Mouse (Mus musculus) hindbrain, embryonic 14.5 days (tissue): ENCODE measurements at regions not wholly inside any gene's neighbourhood (a gene's known extent, or its start where the extent isn't known, plus 50 kb on each side); places are given as distances from the start of the nearest gene placed in this dataset.
"Not testable (repeated sequence)": the region's sequence is repeated elsewhere in the genome, so short reads cannot be mapped to it uniquely, and the experiment has no call there.

Experiments
- ATAC-seq: fragments of 200-750 bp; cut with Nextera tagmentation; 2 replicates; pipeline ENCODE4 v1.8.0; 2017; ENCODE audit warnings: moderate number of reproducible peaks, mild to moderate bottlenecking, moderate TSS enrichment, moderate library complexity; ENCODE audit not compliant: low FRiP score
- DNase-seq: peaks from one replicate; pipeline ENCODE4 v3.0.0-alpha.2; 2015; ENCODE audit warnings: low spot score
- H3K27ac ChIP-seq: fragments of 300-500 bp; sonication (generic); 2 replicates; pipeline ENCODE4 v1.5.1; 2014; ENCODE audit warnings: mild to moderate bottlenecking, moderate library complexity
- H3K27me3 ChIP-seq: fragments of 300-500 bp; sonication (generic); 2 replicates; pipeline ENCODE4 v1.6.1; 2014; ENCODE audit warnings: mild to moderate bottlenecking, low read length, mixed read lengths; ENCODE audit not compliant: control insufficient read depth, insufficient read depth
- H3K36me3 ChIP-seq: fragments of 300-500 bp; sonication (generic); replicated peaks from 2 replicates; pipeline ENCODE4 v1.6.1; 2014; ENCODE audit not compliant: control insufficient read depth, insufficient read depth
- H3K4me1 ChIP-seq: fragments of 300-500 bp; sonication (generic); replicated peaks from 2 replicates; pipeline ENCODE4 v1.6.1; 2014; ENCODE audit warnings: antibody characterized with exemption, low read length, mixed read lengths; ENCODE audit not compliant: control insufficient read depth, insufficient read depth
- H3K4me2 ChIP-seq: fragments of 300-500 bp; sonication (generic); replicated peaks from 2 replicates; pipeline ENCODE4 v1.6.1; 2014; ENCODE audit warnings: mild to moderate bottlenecking, moderate library complexity
- H3K4me3 ChIP-seq: fragments of 300-500 bp; sonication (generic); replicated peaks from 2 replicates; pipeline ENCODE4 v1.5.1; 2014; ENCODE audit warnings: mild to moderate bottlenecking, low read length
- H3K9ac ChIP-seq: fragments of 300-500 bp; sonication (generic); 2 replicates; pipeline ENCODE4 v1.6.1; 2014
- H3K9me3 ChIP-seq: fragments of 300-500 bp; sonication (generic); 2 replicates; pipeline ENCODE4 v1.6.1; 2016; ENCODE audit warnings: low read length; ENCODE audit not compliant: control insufficient read depth
- WGBS: fragments of 180-500 bp; shearing (Covaris S2); extraction: QIAGEN DNeasy Blood & Tissue Kit; methylation state at CpG from one replicate; pipeline ENCODE4 v1.1.7; 2014; 5-methylcytosine and 5-hydroxymethylcytosine counted together

DNA sequence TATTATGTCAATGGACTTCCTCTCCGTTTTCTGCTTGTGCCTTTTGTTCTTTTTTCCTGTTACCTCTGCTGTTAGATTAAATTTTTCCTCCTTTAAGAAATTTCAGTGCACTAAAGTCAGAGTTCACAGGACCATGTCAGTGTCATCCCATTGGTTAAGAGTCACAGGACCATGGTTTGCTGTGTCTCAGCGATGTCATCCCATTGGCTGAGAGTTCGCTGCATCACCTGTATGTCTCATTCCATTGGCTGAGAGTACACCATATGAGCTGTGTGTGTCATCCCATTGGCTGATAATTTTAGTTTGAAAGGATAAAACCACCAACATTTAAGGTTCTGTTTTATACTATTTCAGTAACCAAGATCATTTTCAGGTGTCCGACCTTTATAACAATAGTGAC, 50.7 kb upstream of the Jade1 start:
- ATAC-seq (no peak), DNase-seq (no peak)
- Histone ChIP-seq H3K4me3 (no peak overlapping the region), H3K27me3 (no peaks in the 10 kb centered on the region), H3K9me3 (no peaks in the 10 kb centered on the region), H3K36me3 (no peaks in the 10 kb centered on the region), H3K9ac (no peak overlapping the region), H3K4me1 (no peaks in the 10 kb centered on the region), H3K27ac (no peak overlapping the region), H3K4me2 (no peak overlapping the region)
- 95% methylated on average over 4 of the region's 4 CpGs for WGBS

DNA sequence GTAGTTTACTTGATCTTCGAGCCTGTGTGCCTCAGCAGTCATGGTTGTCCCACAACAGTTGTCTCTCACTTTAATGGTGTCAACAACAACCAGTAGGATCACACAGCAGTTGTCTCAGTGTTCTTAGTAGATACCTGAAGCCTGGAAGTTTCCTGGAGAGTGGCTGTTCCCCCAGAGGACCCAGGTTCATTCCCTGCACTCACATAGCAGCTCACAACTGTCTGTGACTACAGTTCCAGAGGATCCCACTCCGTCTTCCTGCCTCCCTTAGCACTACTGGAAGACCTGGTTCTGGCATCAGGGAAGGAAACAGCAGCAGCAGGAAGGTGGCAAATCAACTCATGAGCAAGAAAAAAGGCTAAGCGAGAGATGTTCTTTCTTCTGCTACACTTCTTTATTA, 53.4 kb upstream of the Jade1 start:
- no peak for DNase-seq
- Histone ChIP-seq H3K4me3 (no peak overlapping the region), H3K4me2 (no peak overlapping the region), H3K27ac (no peak overlapping the region), H3K9me3 (no peaks in the 10 kb centered on the region), H3K27me3 (no peaks in the 10 kb centered on the region), H3K9ac (no peak overlapping the region), H3K36me3 (no peaks in the 10 kb centered on the region), H3K4me1 (no peaks in the 10 kb centered on the region)
- no peak for ATAC-seq
- WGBS: 92% methylated on average over 3 of the region's 3 CpGs

DNA sequence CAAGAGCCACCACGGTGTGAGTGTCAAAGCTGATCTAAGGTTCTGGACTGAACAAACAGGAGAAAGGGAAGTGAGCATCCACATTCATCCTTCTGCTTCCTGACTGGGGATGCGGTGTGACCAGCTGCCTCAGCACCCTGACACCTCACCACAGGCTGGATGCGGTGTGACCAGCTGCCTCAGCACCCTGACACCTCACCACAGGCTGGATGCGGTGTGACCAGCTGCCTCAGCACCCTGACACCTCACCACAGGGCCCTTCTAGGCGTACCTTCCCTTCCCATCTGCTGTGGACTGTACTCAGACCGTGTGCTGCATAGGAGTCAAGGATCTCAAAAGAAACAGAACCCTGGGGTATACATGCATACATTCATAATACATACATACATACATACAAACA, 53.9 kb upstream of the Jade1 start:
- ATAC-seq: not testable (repeated sequence)

DNA sequence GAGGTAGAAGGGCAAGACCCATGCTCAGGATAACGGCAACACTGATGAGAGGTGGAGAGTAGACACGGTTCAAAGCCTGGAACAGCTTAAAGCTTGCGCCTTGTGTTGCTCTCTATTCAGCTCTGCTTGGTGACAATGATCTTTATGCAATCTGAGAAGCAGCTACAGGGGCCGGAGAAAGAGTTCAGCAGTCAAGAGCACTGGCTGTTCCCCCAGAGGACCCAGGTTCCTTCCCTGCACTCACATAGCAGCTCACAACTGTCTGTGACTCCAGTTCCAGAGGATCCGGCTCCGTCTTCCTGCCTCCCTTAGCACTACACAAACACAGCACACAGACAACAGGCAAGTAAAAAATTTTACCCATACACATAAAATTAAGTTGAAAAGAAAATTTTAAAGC, 54.4 kb upstream of the Jade1 start:
- no peaks in the 10 kb centered on the region for H3K4me1 ChIP-seq
- DNase-seq (no peak), ATAC-seq (no peak)
- H3K36me3 ChIP-seq: no peaks in the 10 kb centered on the region
- 85% methylated on average over 6 of the region's 6 CpGs for WGBS
- no peaks in the 10 kb centered on the region for H3K9me3 ChIP-seq
- no peak overlapping the region for H3K9ac ChIP-seq
- no peak overlapping the region for H3K4me2 ChIP-seq
- H3K4me3 ChIP-seq: no peak overlapping the region
- H3K27ac ChIP-seq: no peak overlapping the region
- no peaks in the 10 kb centered on the region for H3K27me3 ChIP-seq

More for the DNA sequence above, 53.9 kb upstream of the Jade1 start:
- H3K36me3 ChIP-seq, H3K4me3 ChIP-seq, H3K27ac ChIP-seq, H3K4me2 ChIP-seq, DNase-seq, H3K4me1 ChIP-seq, H3K27me3 ChIP-seq, H3K9ac ChIP-seq, H3K9me3 ChIP-seq: not testable (repeated sequence)
- 82% methylated on average over 6 of the region's 6 CpGs for WGBS

DNA sequence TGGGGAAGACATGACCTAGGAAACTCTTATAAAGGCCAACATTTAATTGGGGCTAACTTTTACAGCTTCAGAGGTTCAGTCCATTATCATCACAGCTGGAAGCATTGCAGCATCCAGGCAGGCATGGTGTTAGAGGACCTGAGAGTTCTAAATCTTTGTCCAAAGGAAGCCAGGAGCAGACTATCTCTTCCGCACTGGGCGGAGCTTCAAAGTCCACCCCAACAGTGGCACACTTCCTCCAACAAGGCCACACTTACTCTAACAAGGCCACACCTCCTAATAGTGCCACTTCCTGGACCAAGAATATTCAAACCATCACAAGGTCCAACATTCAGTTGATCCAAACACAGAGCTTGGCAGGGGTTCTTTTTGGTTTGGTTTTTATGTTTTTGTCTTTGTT, 55.9 kb upstream of the Jade1 start:
- H3K27ac ChIP-seq: no peak overlapping the region
- H3K4me3 ChIP-seq: no peak overlapping the region
- no peaks in the 10 kb centered on the region for H3K36me3 ChIP-seq
- no peak overlapping the region for H3K9ac ChIP-seq
- no peak for DNase-seq
- H3K27me3 ChIP-seq: no peaks in the 10 kb centered on the region
- H3K9me3 ChIP-seq: no peaks in the 10 kb centered on the region
- H3K4me2 ChIP-seq: no peak overlapping the region
- H3K4me1 ChIP-seq: no peaks in the 10 kb centered on the region
- WGBS: 90% methylated on average over 2 of the region's 2 CpGs
- ATAC-seq: no peak

DNA sequence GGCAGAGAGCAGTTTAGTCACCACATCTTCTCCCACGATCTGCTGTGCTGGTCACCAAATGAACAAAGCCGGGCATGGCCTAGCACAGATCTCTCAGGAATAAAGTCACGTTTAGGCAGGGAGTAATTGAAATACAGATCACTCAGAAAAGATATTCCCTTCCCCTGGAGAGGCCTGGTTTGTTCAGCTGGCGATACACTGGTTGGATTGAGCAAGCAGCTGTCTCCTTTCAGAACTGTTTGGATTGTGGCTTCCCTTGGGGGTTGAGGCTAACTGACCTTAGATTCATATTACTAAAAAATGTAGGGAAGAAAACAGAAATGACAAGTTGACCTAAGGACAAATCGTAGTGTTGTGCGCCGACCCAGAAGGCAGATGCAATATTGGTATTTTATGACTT, 56.7 kb upstream of the Jade1 start:
- Histone ChIP-seq H3K36me3 (no peaks in the 10 kb centered on the region), H3K9me3 (no peaks in the 10 kb centered on the region), H3K4me2 (no peak overlapping the region), H3K27ac (no peak overlapping the region), H3K4me1 (no peaks in the 10 kb centered on the region), H3K9ac (no peak overlapping the region), H3K27me3 (no peaks in the 10 kb centered on the region), H3K4me3 (no peak overlapping the region)
- no peak for DNase-seq
- no peak for ATAC-seq
- WGBS: 84% methylated on average over 7 of the region's 7 CpGs

DNA sequence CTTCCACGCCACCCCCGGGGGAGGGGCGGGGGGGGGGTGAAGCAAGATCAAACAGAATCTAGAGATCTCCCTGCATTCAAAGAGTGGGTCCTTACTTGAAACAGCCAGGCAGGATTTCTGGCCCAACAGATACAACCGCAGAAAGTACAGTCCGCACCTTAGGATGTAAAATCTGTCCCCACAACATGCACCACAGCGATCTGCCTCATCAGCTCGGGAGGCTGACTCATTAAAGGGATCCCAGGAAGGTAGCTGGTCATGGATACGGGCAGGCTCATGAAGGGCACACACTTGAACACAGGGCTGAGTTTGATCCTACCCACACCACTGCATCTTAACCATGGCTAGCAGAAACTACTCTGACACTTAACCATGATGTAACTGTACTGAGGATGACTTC, 57.8 kb upstream of the Jade1 start:
- Histone ChIP-seq H3K4me1 (no peaks in the 10 kb centered on the region), H3K36me3 (no peaks in the 10 kb centered on the region), H3K9ac (no peak overlapping the region), H3K4me3 (no peak overlapping the region), H3K4me2 (no peak overlapping the region), H3K27ac (no peak overlapping the region), H3K27me3 (no peaks in the 10 kb centered on the region), H3K9me3 (no peaks in the 10 kb centered on the region)
- 73% methylated on average over 8 of the region's 8 CpGs for WGBS
- no peak for ATAC-seq
- DNase-seq: no peak

DNA sequence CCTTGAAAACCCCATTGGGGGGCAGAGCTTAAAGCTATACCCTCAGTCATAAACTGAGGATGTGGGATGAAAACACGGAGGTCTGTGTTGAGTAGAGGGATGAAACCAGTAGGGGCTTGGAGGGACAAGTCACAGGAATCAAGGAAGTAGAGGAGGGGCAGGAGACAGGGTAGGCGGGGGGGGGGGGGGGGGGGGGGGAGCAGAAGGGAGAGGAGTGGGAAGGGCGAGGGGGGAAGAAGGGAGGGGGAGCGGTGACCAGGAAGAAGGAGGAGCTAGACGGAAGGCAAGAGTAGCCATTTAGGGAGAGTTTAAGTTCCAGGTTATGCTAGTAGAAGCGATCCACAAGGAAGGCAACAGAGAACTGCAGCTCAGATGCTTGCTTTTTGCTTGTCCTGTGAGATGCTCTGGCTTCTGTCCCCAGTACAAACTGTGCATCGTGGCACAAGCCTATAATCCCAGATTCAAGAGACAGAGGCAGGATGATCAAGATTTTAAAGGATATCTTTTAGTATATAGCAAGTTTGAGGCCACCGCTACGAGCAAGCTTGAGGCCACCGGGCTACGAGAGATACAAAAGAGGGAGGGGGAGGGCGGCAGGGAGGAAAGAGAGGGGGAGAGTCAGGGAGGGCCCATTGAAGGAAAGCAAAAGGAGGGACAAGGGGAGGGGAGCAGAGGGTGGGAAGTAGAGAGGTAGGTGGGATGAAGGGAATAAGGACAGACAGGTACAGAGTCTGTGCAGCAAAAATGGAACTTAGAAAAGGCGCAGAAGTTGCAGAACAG, 58.4 kb upstream of the Jade1 start:
- Histone ChIP-seq H3K36me3 (no peaks in the 10 kb centered on the region), H3K27me3 (no peaks in the 10 kb centered on the region), H3K4me1 (no peaks in the 10 kb centered on the region), H3K27ac (no peak overlapping the region), H3K9me3 (no peaks in the 10 kb centered on the region), H3K9ac (no peak overlapping the region), H3K4me2 (no peak overlapping the region), H3K4me3 (no peak overlapping the region)
- no peak for ATAC-seq
- DNase-seq: no peak
- 56% methylated on average over 11 of the region's 13 CpGs for WGBS

DNA sequence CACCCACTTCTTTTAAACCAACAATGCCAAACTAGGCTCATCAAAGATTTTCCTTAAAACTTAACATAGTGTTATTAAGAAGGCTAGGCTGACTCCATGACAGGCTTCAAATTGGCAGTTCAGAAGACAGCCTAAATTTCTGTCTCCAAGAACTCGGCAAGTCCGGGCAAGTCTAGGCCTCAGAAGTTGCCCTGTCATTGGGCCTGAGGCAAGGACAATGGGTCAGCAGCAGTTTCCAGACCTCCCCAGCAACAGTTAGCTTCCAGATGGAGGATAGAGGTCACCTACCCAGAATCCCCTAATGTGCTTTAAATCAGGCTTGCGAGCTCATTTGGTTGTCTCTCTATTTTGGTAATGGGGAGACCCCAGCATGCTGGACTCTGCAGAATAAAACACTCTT, 59.6 kb upstream of the Jade1 start:
- Histone ChIP-seq H3K4me2 (no peak overlapping the region), H3K27me3 (no peaks in the 10 kb centered on the region), H3K9ac (no peak overlapping the region), H3K9me3 (no peaks in the 10 kb centered on the region), H3K4me1 (no peaks in the 10 kb centered on the region), H3K27ac (no peak overlapping the region), H3K36me3 (no peaks in the 10 kb centered on the region), H3K4me3 (no peak overlapping the region)
- WGBS: 80% methylated on average over 3 of the region's 3 CpGs
- DNase-seq (no peak), ATAC-seq (no peak)

DNA sequence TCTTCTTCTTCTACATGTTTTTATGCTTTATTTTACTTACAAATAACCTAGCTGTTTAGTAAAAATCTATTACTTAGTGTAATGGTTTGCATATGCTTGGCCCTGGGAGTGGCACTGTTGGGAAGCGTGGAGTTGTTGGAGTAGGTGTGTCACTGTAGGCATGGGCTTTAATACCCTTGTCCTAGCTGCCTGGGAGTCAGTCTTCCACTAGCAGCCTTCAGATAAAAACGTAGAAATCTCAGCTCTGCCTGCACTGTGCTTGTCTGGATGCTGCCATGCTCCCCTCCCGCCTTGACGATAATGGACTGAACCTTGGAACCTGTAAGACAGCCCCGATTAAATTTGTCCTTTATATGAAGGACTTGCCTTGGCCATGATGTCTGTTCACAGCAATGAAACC, 60.4 kb upstream of the Jade1 start:
- no peak for ATAC-seq

More for the DNA sequence above, 60.4 kb upstream of the Jade1 start:
- H3K4me2 ChIP-seq: no peak overlapping the region
- H3K4me1 ChIP-seq: no peaks in the 10 kb centered on the region
- H3K36me3 ChIP-seq: no peaks in the 10 kb centered on the region
- no peaks in the 10 kb centered on the region for H3K9me3 ChIP-seq
- H3K27ac ChIP-seq: no peak overlapping the region
- 89% methylated on average over 5 of the region's 5 CpGs for WGBS
- no peak overlapping the region for H3K9ac ChIP-seq
- no peaks in the 10 kb centered on the region for H3K27me3 ChIP-seq
- H3K4me3 ChIP-seq: no peak overlapping the region
- no peak for DNase-seq
